Mouse (Mus musculus) myocyte (in vitro differentiated cells): ENCODE measurements around the gene Timp4. TPM values are rescaled to one million over a fixed set of nuclear protein-coding genes. Genes with fewer than 3 reads are reported as not detected.

Experiments
- H3K27me3 ChIP-seq: one replicate; pipeline ENCODE4 v1.6.1; 2011; ENCODE audit not compliant: control insufficient read depth, insufficient read depth, insufficient read length
- H3K36me3 ChIP-seq: one replicate; pipeline ENCODE4 v1.6.1; 2011; ENCODE audit not compliant: control insufficient read depth, insufficient read depth
- H3K4me2 ChIP-seq: one replicate; pipeline ENCODE4 v1.6.1; 2011; ENCODE audit warnings: low read depth, control low read depth
- H3K4me3 ChIP-seq: one replicate; pipeline ENCODE4 v1.5.1; 2011; ENCODE audit warnings: mild to moderate bottlenecking, control low read depth, moderate library complexity
- H3K79me2 ChIP-seq: one replicate; pipeline ENCODE4 v1.6.1; 2011; ENCODE audit not compliant: control insufficient read depth, insufficient read depth
- H3ac ChIP-seq: one replicate; pipeline ENCODE4 v1.6.1; 2011; ENCODE audit not compliant: control insufficient read depth, insufficient read length
- CEBPB ChIP-seq: IDR thresholded peaks from 2 replicates; pipeline ENCODE4 v1.6.1; 2011; ENCODE audit warnings: mild to moderate bottlenecking, moderate library complexity; ENCODE audit not compliant: poor library complexity, insufficient read depth, severe bottlenecking
- E2F4 ChIP-seq: IDR thresholded peaks from one replicate; pipeline ENCODE4 v1.6.1; 2011; ENCODE audit warnings: mild to moderate bottlenecking, control low read depth, moderate library complexity; ENCODE audit not compliant: insufficient read depth
- MAX ChIP-seq: IDR thresholded peaks from one replicate; pipeline ENCODE4 v1.6.1; 2011; ENCODE audit warnings: low read depth, mild to moderate bottlenecking, control low read depth
- MYOD1 ChIP-seq, 3 experiments: IDR thresholded peaks; one replicate each; pipeline ENCODE4 v1.6.1; 2011; ENCODE audit warnings: control low read depth in 2 of 3, low read depth in 2 of 3, mild to moderate bottlenecking in 2 of 3, moderate library complexity in 1 of 3; ENCODE audit not compliant: insufficient read length in 2 of 3, control insufficient read depth in 1 of 3
- MYOG ChIP-seq, 3 experiments: IDR thresholded peaks; one replicate each; pipeline ENCODE4 v1.6.1; 2011; ENCODE audit warnings: control low read depth in 2 of 3, low read depth in 2 of 3, mild to moderate bottlenecking in 2 of 3; ENCODE audit not compliant: insufficient read length in 2 of 3, control insufficient read depth in 1 of 3, insufficient read depth in 1 of 3
- POLR2A ChIP-seq: IDR thresholded peaks from one replicate; pipeline ENCODE4 v1.6.1; 2011; ENCODE audit warnings: low read depth, mild to moderate bottlenecking, control low read depth, moderate library complexity; ENCODE audit not compliant: insufficient read length
- POLR2AphosphoS2 ChIP-seq: IDR thresholded peaks from one replicate; pipeline ENCODE4 v1.6.1; 2011; ENCODE audit warnings: low read depth, control low read depth; ENCODE audit not compliant: insufficient read length
- REST ChIP-seq: IDR thresholded peaks from one replicate; pipeline ENCODE4 v1.6.1; 2011; ENCODE audit warnings: mild to moderate bottlenecking, control low read depth, moderate library complexity; ENCODE audit not compliant: insufficient read depth, insufficient read length
- SRF ChIP-seq: IDR thresholded peaks from one replicate; pipeline ENCODE4 v1.6.1; 2011; ENCODE audit warnings: low read depth; ENCODE audit not compliant: control insufficient read depth, insufficient read length
- TCF12 ChIP-seq: IDR thresholded peaks from one replicate; pipeline ENCODE4 v1.6.1; 2011; ENCODE audit warnings: mild to moderate bottlenecking, control low read depth; ENCODE audit not compliant: poor library complexity, insufficient read depth, severe bottlenecking
- TCF3 ChIP-seq: IDR thresholded peaks from one replicate; pipeline ENCODE4 v1.6.1; 2011; ENCODE audit warnings: low read depth, control low read depth; ENCODE audit not compliant: insufficient read length
- USF1 ChIP-seq: IDR thresholded peaks from one replicate; pipeline ENCODE4 v1.6.1; 2011; ENCODE audit warnings: low read depth, mild to moderate bottlenecking, control low read depth, moderate library complexity
- polyA plus RNA-seq: library from polyadenylated mRNA; unstranded; fragments of >200 nt; fragmentation: generic; extraction: Trizol; gene quantifications from one replicate; pipeline ENCODE4 v1.2.1, GENCODE M21; 2012; ENCODE audit warnings: missing spikeins

The Timp4 gene
- polyA plus RNA-seq, 1 experiment, result 0.02 TPM

GRCm38 (mm10) chr6:115210820-115211219, 41.2 kb downstream of the Timp4 start:
- Histone ChIP-seq H3ac (no peak overlapping the region), H3K4me3 (no peak overlapping the region), H3K4me2 (no peak overlapping the region), H3K79me2 (no peaks in the 10 kb centered on the region), H3K36me3 (no peaks in the 10 kb centered on the region), H3K27me3 (no peaks in the 10 kb centered on the region)
- TF ChIP-seq MYOG (IDR thresholded peaks at IDR 0.05; ENCODE audit: control insufficient read depth in 1 of 3, insufficient read depth in 1 of 3, insufficient read length in 2 of 3, low read depth in 2 of 3), result no peak
- no peak for TF ChIP-seq CEBPB
- TF ChIP-seq POLR2AphosphoS2, result no peak
- TF ChIP-seq MYOD1 (IDR thresholded peaks at IDR 0.05; ENCODE audit: control insufficient read depth in 1 of 3, insufficient read length in 2 of 3, low read depth in 2 of 3), result no peak
- TF ChIP-seq TCF12, result no peak
- TF ChIP-seq SRF, result no peak
- TF ChIP-seq REST, result no peak

GRCm38 (mm10) chr6:115210187-115210586, 41.8 kb downstream of the Timp4 start:
- no peak for TF ChIP-seq CEBPB
- TF ChIP-seq TCF3, result no peak

GRCm38 (mm10) chr6:115203029-115203428, 49.0 kb downstream of the Timp4 start:
- no peaks in the 10 kb centered on the region for H3K27me3 ChIP-seq
- H3ac ChIP-seq, result no peak overlapping the region
- no peak overlapping the region for H3K4me2 ChIP-seq
- H3K79me2 ChIP-seq, result no peaks in the 10 kb centered on the region
- no peak overlapping the region for H3K4me3 ChIP-seq
- no peak for TF ChIP-seq POLR2A
- no peak for TF ChIP-seq REST
- TF ChIP-seq TCF3, result no peak
- no peak for TF ChIP-seq TCF12
- no peak for TF ChIP-seq SRF
- TF ChIP-seq E2F4, result no peak
- no peak for TF ChIP-seq MYOD1 (IDR thresholded peaks at IDR 0.05; ENCODE audit: control insufficient read depth in 1 of 3, insufficient read length in 2 of 3, low read depth in 2 of 3)
- TF ChIP-seq MYOG (IDR thresholded peaks at IDR 0.05; ENCODE audit: control insufficient read depth in 1 of 3, insufficient read depth in 1 of 3, insufficient read length in 2 of 3, low read depth in 2 of 3), result no peak
- no peak for TF ChIP-seq POLR2AphosphoS2
- no peak for TF ChIP-seq USF1
- TF ChIP-seq CEBPB, result no peak
- TF ChIP-seq MAX, result no peak
- no peaks in the 10 kb centered on the region for H3K36me3 ChIP-seq

More at GRCm38 (mm10) chr6:115210187-115210586, 41.8 kb downstream of the Timp4 start:
- Histone ChIP-seq H3K36me3 (no peaks in the 10 kb centered on the region), H3K79me2 (no peaks in the 10 kb centered on the region), H3K27me3 (no peaks in the 10 kb centered on the region), H3ac (no peak overlapping the region), H3K4me2 (no peak overlapping the region), H3K4me3 (no peak overlapping the region)

- no peak for TF ChIP-seq REST
- Histone ChIP-seq H3K27me3 (no peaks in the 10 kb centered on the region), H3K36me3 (no peaks in the 10 kb centered on the region), H3ac (no peak overlapping the region), H3K79me2 (no peaks in the 10 kb centered on the region), H3K4me2 (no peak overlapping the region), H3K4me3 (no peak overlapping the region)
Measured at GRCm38 (mm10) chr6:115200753-115201152, 51.3 kb downstream of the Timp4 start.

Other genes with a start within 250 kb of the Timp4 start
- gene Tamm41, start 214.3 kb downstream of the Timp4 start, polyA plus RNA-seq, result 21.9 TPM
- gene Syn2, start 117.3 kb downstream of the Timp4 start, polyA plus RNA-seq, result 0.30 TPM
- not detected for gene Gm17482, start 24.9 kb downstream of the Timp4 start, polyA plus RNA-seq
- 2.2 TPM for gene Pparg, start 108.7 kb upstream of the Timp4 start, polyA plus RNA-seq